Mouse (Mus musculus): ENCODE measurements around the gene Gm32717. TPM values are rescaled to one million over a fixed set of nuclear protein-coding genes. Genes with fewer than 3 reads are reported as not detected.

The Gm32717 gene
- polyA plus RNA-seq, 1 experiment from 2014 or later, result not detected

Other genes starting within 250 kb of the Gm32717 start
- gene Mdm1, start 99.0 kb downstream of the Gm32717 start, polyA plus RNA-seq (2016; fragmentation: Nextera tagmentation; extraction: Ambion mirVana), result 21.9 and 28.7 TPM in 2 replicates
- gene Il22, start 35.8 kb downstream of the Gm32717 start, polyA plus RNA-seq (2016; fragmentation: Nextera tagmentation; extraction: Ambion mirVana), result 0.11 TPM in 1 of 2 replicates, not detected in the other
- gene Gm32802, start 17.9 kb upstream of the Gm32717 start, polyA plus RNA-seq (2016; fragmentation: Nextera tagmentation; extraction: Ambion mirVana), result not detected in 2 replicates
- gene Iltifb, start 54.3 kb upstream of the Gm32717 start, polyA plus RNA-seq (2016; fragmentation: Nextera tagmentation; extraction: Ambion mirVana), result not detected in 2 replicates
- gene Gm9040, start 86.2 kb upstream of the Gm32717 start, polyA plus RNA-seq (2016; fragmentation: Nextera tagmentation; extraction: Ambion mirVana), result not detected in 2 replicates
- gene Gm9044, start 91.6 kb upstream of the Gm32717 start, polyA plus RNA-seq (2016; fragmentation: Nextera tagmentation; extraction: Ambion mirVana), result not detected in 2 replicates
- 0.08 and 0.09 TPM in 2 replicates for gene Gm9045, start 97.1 kb upstream of the Gm32717 start, polyA plus RNA-seq (2016; fragmentation: Nextera tagmentation; extraction: Ambion mirVana)
- not detected in 2 replicates for gene Gm9046, start 102.5 kb upstream of the Gm32717 start, polyA plus RNA-seq (2016; fragmentation: Nextera tagmentation; extraction: Ambion mirVana)
- not detected in 2 replicates for gene Gm9048, start 107.9 kb upstream of the Gm32717 start, polyA plus RNA-seq (2016; fragmentation: Nextera tagmentation; extraction: Ambion mirVana)
- gene Gm9049, start 113.3 kb upstream of the Gm32717 start, polyA plus RNA-seq (2016; fragmentation: Nextera tagmentation; extraction: Ambion mirVana), result 0.08 and 0.09 TPM in 2 replicates
- gene Ifng, start 200.3 kb upstream of the Gm32717 start, polyA plus RNA-seq (2016; fragmentation: Nextera tagmentation; extraction: Ambion mirVana), result not detected in 2 replicates